Mouse (Mus musculus) midbrain, postnatal 0 days (tissue): Measurements from ENCODE around the gene Dlgap1. TPM values are rescaled to one million over a fixed set of nuclear protein-coding genes. Genes with fewer than 3 reads are reported as not detected.

Experiments
- ATAC-seq: fragments of 200-750 bp; cut with Nextera tagmentation; 2 replicates; pipeline ENCODE4 v1.8.0; 2017; ENCODE audit warnings: moderate number of reproducible peaks, mild to moderate bottlenecking, moderate TSS enrichment, moderate library complexity; ENCODE audit not compliant: low FRiP score
- DNase-seq: peaks from one replicate; pipeline ENCODE4 v3.0.0-alpha.2; 2015; ENCODE audit warnings: low spot score
- H3K27ac ChIP-seq: fragments of 300-500 bp; sonication (generic); 2 replicates; pipeline ENCODE4 v1.5.1; 2014; ENCODE audit warnings: low read depth, mild to moderate bottlenecking, low read length, mixed read lengths
- H3K27me3 ChIP-seq: fragments of 300-500 bp; sonication (generic); 2 replicates; pipeline ENCODE4 v1.6.1; 2014; ENCODE audit warnings: low read length, control low read depth, mixed read lengths; ENCODE audit not compliant: insufficient read depth
- H3K36me3 ChIP-seq: fragments of 300-500 bp; sonication (generic); 2 replicates; pipeline ENCODE4 v1.6.1; 2014; ENCODE audit warnings: low read length, control low read depth, mixed read lengths; ENCODE audit not compliant: insufficient read depth
- H3K4me1 ChIP-seq: fragments of 300-500 bp; sonication (generic); 2 replicates; pipeline ENCODE4 v1.6.1; 2014; ENCODE audit warnings: mild to moderate bottlenecking, control low read depth, antibody characterized with exemption, low read length, mixed read lengths; ENCODE audit not compliant: insufficient read depth
- H3K4me2 ChIP-seq: fragments of 300-500 bp; sonication (generic); 2 replicates; pipeline ENCODE4 v1.6.1; 2014; ENCODE audit warnings: low read depth, mild to moderate bottlenecking, low read length, mixed read lengths; ENCODE audit not compliant: poor library complexity, severe bottlenecking
- H3K4me3 ChIP-seq: fragments of 300-500 bp; sonication (generic); 2 replicates; pipeline ENCODE4 v1.5.1; 2014; ENCODE audit warnings: low read depth, mild to moderate bottlenecking, low read length, moderate library complexity
- H3K9ac ChIP-seq: fragments of 300-500 bp; sonication (generic); replicated peaks from 2 replicates; pipeline ENCODE4 v1.6.1; 2014; ENCODE audit warnings: mild to moderate bottlenecking, low read length, moderate library complexity, mixed read lengths; ENCODE audit not compliant: poor library complexity, severe bottlenecking
- H3K9me3 ChIP-seq: fragments of 300-500 bp; sonication (generic); 2 replicates; pipeline ENCODE4 v1.6.1; 2016; ENCODE audit warnings: low read length, control low read depth
- CTCF ChIP-seq: IDR thresholded peaks from 2 replicates; pipeline ENCODE4 v1.5.1; 2016; ENCODE audit warnings: antibody characterized with exemption, mild to moderate bottlenecking
- WGBS: fragments of 180-500 bp; shearing (Covaris S2); extraction: QIAGEN DNeasy Blood & Tissue Kit; methylation state at CpG from one replicate; pipeline ENCODE4 v1.1.7; 2014; 5-methylcytosine and 5-hydroxymethylcytosine counted together
- polyA plus RNA-seq: library from polyadenylated mRNA; unstranded; fragments of >200 nt; fragmentation: Nextera tagmentation; extraction: Ambion mirVana; gene quantifications from 2 replicates; pipeline ENCODE4 v1.2.1, GENCODE M21; 2015
- total RNA-seq: library from RNA; depleted of rRNA; stranded (reverse); fragments of >200 nt; gene quantifications from 2 replicates; pipeline ENCODE4 v1.2.3, GENCODE M21; 2014

Gene Dlgap1
- total and polyA plus RNA-seq, 2 experiments from 2014 or later: 34.9 to 84.8 TPM

- H3K4me1 ChIP-seq: no peaks in the 10 kb centered on the region
- no peaks in the 10 kb centered on the region for H3K9me3 ChIP-seq
- H3K27me3 ChIP-seq: no peaks in the 10 kb centered on the region
- no peak overlapping the region for H3K4me3 ChIP-seq
- DNase-seq (peak; percentile 23), ATAC-seq (no peak)
- no peak overlapping the region for H3K27ac ChIP-seq
- H3K4me2 ChIP-seq: no peak overlapping the region
- TF ChIP-seq CTCF: no peak
- H3K36me3 ChIP-seq: no peaks in the 10 kb centered on the region
- no peak overlapping the region for H3K9ac ChIP-seq
- 66% methylated on average over 3 of the region's 3 CpGs for WGBS
Measured at GRCm38 (mm10) chr17:70263156-70263555, 294.3 kb downstream of the Dlgap1 start.

GRCm38 (mm10) chr17:70272125-70272524 is 303.3 kb downstream of the Dlgap1 start:
- no peaks in the 10 kb centered on the region for H3K27me3 ChIP-seq
- no peaks in the 10 kb centered on the region for H3K36me3 ChIP-seq
- no peak for TF ChIP-seq CTCF
- ATAC-seq (no peak), DNase-seq (no peak)
- no peak overlapping the region for H3K4me2 ChIP-seq
- no peak overlapping the region for H3K27ac ChIP-seq
- 72% methylated on average over 2 of the region's 2 CpGs for WGBS
- no peaks in the 10 kb centered on the region for H3K4me1 ChIP-seq
- H3K9me3 ChIP-seq: no peaks in the 10 kb centered on the region
- no peak overlapping the region for H3K9ac ChIP-seq
- no peak overlapping the region for H3K4me3 ChIP-seq

GRCm38 (mm10) chr17:70287708-70288107 is 318.8 kb downstream of the Dlgap1 start:
- 85% methylated on average over 2 of the region's 2 CpGs for WGBS
- no peaks in the 10 kb centered on the region for H3K9me3 ChIP-seq
- H3K27me3 ChIP-seq: no peaks in the 10 kb centered on the region
- no peak overlapping the region for H3K4me2 ChIP-seq
- DNase-seq (no peak), ATAC-seq (no peak)
- H3K9ac ChIP-seq: no peak overlapping the region
- no peak overlapping the region for H3K4me3 ChIP-seq
- no peaks in the 10 kb centered on the region for H3K4me1 ChIP-seq
- no peak overlapping the region for H3K27ac ChIP-seq
- H3K36me3 ChIP-seq: no peaks in the 10 kb centered on the region
- no peak for TF ChIP-seq CTCF

GRCm38 (mm10) chr17:70294106-70294505 is 325.2 kb downstream of the Dlgap1 start:
- no peaks in the 10 kb centered on the region for H3K9me3 ChIP-seq
- no peaks in the 10 kb centered on the region for H3K4me1 ChIP-seq
- 79% methylated on average over 7 of the region's 7 CpGs for WGBS
- H3K4me3 ChIP-seq: no peak overlapping the region
- ATAC-seq (no peak), DNase-seq (no peak)
- no peak overlapping the region for H3K27ac ChIP-seq
- no peaks in the 10 kb centered on the region for H3K36me3 ChIP-seq
- no peaks in the 10 kb centered on the region for H3K27me3 ChIP-seq
- H3K9ac ChIP-seq: no peak overlapping the region
- no peak for TF ChIP-seq CTCF
- H3K4me2 ChIP-seq: no peak overlapping the region

- Histone ChIP-seq H3K36me3 (no peaks in the 10 kb centered on the region), H3K9me3 (no peaks in the 10 kb centered on the region), H3K9ac (no peak overlapping the region), H3K27me3 (no peaks in the 10 kb centered on the region), H3K4me3 (no peak overlapping the region), H3K4me1 (no peaks in the 10 kb centered on the region), H3K4me2 (no peak overlapping the region), H3K27ac (no peak overlapping the region)
- no peak for ATAC-seq
- WGBS: 67% methylated on average over 9 of the region's 9 CpGs
- no peak for DNase-seq
- no peak for TF ChIP-seq CTCF
Measured at GRCm38 (mm10) chr17:70301941-70302478, 333.1 kb downstream of the Dlgap1 start.

- Histone ChIP-seq H3K4me2 (no peak overlapping the region), H3K9me3 (no peaks in the 10 kb centered on the region), H3K4me3 (no peak overlapping the region), H3K36me3 (no peaks in the 10 kb centered on the region), H3K9ac (no peak overlapping the region), H3K27ac (no peak overlapping the region), H3K27me3 (no peaks in the 10 kb centered on the region), H3K4me1 (no peaks in the 10 kb centered on the region; the same call in 1 of the 2 replicates)
- WGBS: 69% methylated on average over 2 of the region's 2 CpGs
- DNase-seq (peak; percentile 49), ATAC-seq (no peak)
- no peak for TF ChIP-seq CTCF
Measured at GRCm38 (mm10) chr17:70302656-70303055, 333.8 kb downstream of the Dlgap1 start.
